Mouse (Mus musculus) myocyte (in vitro differentiated cells): ENCODE data around the gene Insrr. TPM values are rescaled to one million over a fixed set of nuclear protein-coding genes. Genes with fewer than 3 reads are reported as not detected.
A peak's percentile ranks its signal among the peaks of the same experiment; 100 is the strongest.

Source experiments
- H3K27me3 ChIP-seq: one replicate; pipeline ENCODE4 v1.6.1; 2011; ENCODE audit not compliant: control insufficient read depth, insufficient read depth, insufficient read length
- H3K36me3 ChIP-seq: one replicate; pipeline ENCODE4 v1.6.1; 2011; ENCODE audit not compliant: control insufficient read depth, insufficient read depth
- H3K4me2 ChIP-seq: one replicate; pipeline ENCODE4 v1.6.1; 2011; ENCODE audit warnings: low read depth, control low read depth
- H3K4me3 ChIP-seq: one replicate; pipeline ENCODE4 v1.5.1; 2011; ENCODE audit warnings: mild to moderate bottlenecking, control low read depth, moderate library complexity
- H3K79me2 ChIP-seq: one replicate; pipeline ENCODE4 v1.6.1; 2011; ENCODE audit not compliant: control insufficient read depth, insufficient read depth
- H3ac ChIP-seq: one replicate; pipeline ENCODE4 v1.6.1; 2011; ENCODE audit not compliant: control insufficient read depth, insufficient read length
- CEBPB ChIP-seq: IDR thresholded peaks from 2 replicates; pipeline ENCODE4 v1.6.1; 2011; ENCODE audit warnings: mild to moderate bottlenecking, moderate library complexity; ENCODE audit not compliant: poor library complexity, insufficient read depth, severe bottlenecking
- E2F4 ChIP-seq: IDR thresholded peaks from one replicate; pipeline ENCODE4 v1.6.1; 2011; ENCODE audit warnings: mild to moderate bottlenecking, control low read depth, moderate library complexity; ENCODE audit not compliant: insufficient read depth
- MAX ChIP-seq: IDR thresholded peaks from one replicate; pipeline ENCODE4 v1.6.1; 2011; ENCODE audit warnings: low read depth, mild to moderate bottlenecking, control low read depth
- MYOD1 ChIP-seq, 3 experiments: IDR thresholded peaks; one replicate each; pipeline ENCODE4 v1.6.1; 2011; ENCODE audit warnings: control low read depth in 2 of 3, low read depth in 2 of 3, mild to moderate bottlenecking in 2 of 3, moderate library complexity in 1 of 3; ENCODE audit not compliant: insufficient read length in 2 of 3, control insufficient read depth in 1 of 3
- MYOG ChIP-seq, 3 experiments: IDR thresholded peaks; one replicate each; pipeline ENCODE4 v1.6.1; 2011; ENCODE audit warnings: control low read depth in 2 of 3, low read depth in 2 of 3, mild to moderate bottlenecking in 2 of 3; ENCODE audit not compliant: insufficient read length in 2 of 3, control insufficient read depth in 1 of 3, insufficient read depth in 1 of 3
- POLR2A ChIP-seq: IDR thresholded peaks from one replicate; pipeline ENCODE4 v1.6.1; 2011; ENCODE audit warnings: low read depth, mild to moderate bottlenecking, control low read depth, moderate library complexity; ENCODE audit not compliant: insufficient read length
- POLR2AphosphoS2 ChIP-seq: IDR thresholded peaks from one replicate; pipeline ENCODE4 v1.6.1; 2011; ENCODE audit warnings: low read depth, control low read depth; ENCODE audit not compliant: insufficient read length
- REST ChIP-seq: IDR thresholded peaks from one replicate; pipeline ENCODE4 v1.6.1; 2011; ENCODE audit warnings: mild to moderate bottlenecking, control low read depth, moderate library complexity; ENCODE audit not compliant: insufficient read depth, insufficient read length
- SRF ChIP-seq: IDR thresholded peaks from one replicate; pipeline ENCODE4 v1.6.1; 2011; ENCODE audit warnings: low read depth; ENCODE audit not compliant: control insufficient read depth, insufficient read length
- TCF12 ChIP-seq: IDR thresholded peaks from one replicate; pipeline ENCODE4 v1.6.1; 2011; ENCODE audit warnings: mild to moderate bottlenecking, control low read depth; ENCODE audit not compliant: poor library complexity, insufficient read depth, severe bottlenecking
- TCF3 ChIP-seq: IDR thresholded peaks from one replicate; pipeline ENCODE4 v1.6.1; 2011; ENCODE audit warnings: low read depth, control low read depth; ENCODE audit not compliant: insufficient read length
- USF1 ChIP-seq: IDR thresholded peaks from one replicate; pipeline ENCODE4 v1.6.1; 2011; ENCODE audit warnings: low read depth, mild to moderate bottlenecking, control low read depth, moderate library complexity
- polyA plus RNA-seq: library from polyadenylated mRNA; unstranded; fragments of >200 nt; fragmentation: generic; extraction: Trizol; gene quantifications from one replicate; pipeline ENCODE4 v1.2.1, GENCODE M21; 2012; ENCODE audit warnings: missing spikeins

The Insrr gene
- polyA plus RNA-seq, 1 experiment, result not detected

- Histone ChIP-seq H3K79me2 (no peaks in the 10 kb centered on the region), H3K4me2 (no peak overlapping the region), H3ac (no peak overlapping the region), H3K36me3 (no peaks in the 10 kb centered on the region), H3K27me3 (peaks cover 62% of the 10 kb centered on the region), H3K4me3 (no peak overlapping the region)
- TF ChIP-seq TCF12, result no peak
- TF ChIP-seq SRF, result no peak
- no peak for TF ChIP-seq MAX
- TF ChIP-seq POLR2A, result no peak
- no peak for TF ChIP-seq E2F4
- no peak for TF ChIP-seq REST
- no peak for TF ChIP-seq MYOD1 (IDR thresholded peaks at IDR 0.05; ENCODE audit: control insufficient read depth in 1 of 3, insufficient read length in 2 of 3, low read depth in 2 of 3)
- no peak for TF ChIP-seq TCF3
- no peak for TF ChIP-seq POLR2AphosphoS2
Measured at GRCm38 (mm10) chr3:87783282-87784023, 13.3 kb upstream of the Insrr start.

GRCm38 (mm10) chr3:87785156-87785555 is 11.6 kb upstream of the Insrr start:
- H3ac ChIP-seq, result no peak overlapping the region
- H3K36me3 ChIP-seq, result no peaks in the 10 kb centered on the region
- H3K79me2 ChIP-seq, result no peaks in the 10 kb centered on the region
- H3K4me3 ChIP-seq, result no peak overlapping the region
- peaks cover 62% of the 10 kb centered on the region for H3K27me3 ChIP-seq
- no peak overlapping the region for H3K4me2 ChIP-seq
- TF ChIP-seq MAX, result no peak
- no peak for TF ChIP-seq TCF12
- TF ChIP-seq SRF, result no peak
- TF ChIP-seq CEBPB, result no peak
- TF ChIP-seq E2F4, result no peak
- TF ChIP-seq USF1, result no peak
- TF ChIP-seq POLR2A, result no peak

GRCm38 (mm10) chr3:87785626-87786214 is 11.0 kb upstream of the Insrr start:
- no peak for TF ChIP-seq POLR2AphosphoS2
- TF ChIP-seq POLR2A, result no peak
- no peak for TF ChIP-seq TCF12
- TF ChIP-seq MYOD1 (IDR thresholded peaks at IDR 0.05; ENCODE audit: control insufficient read depth in 1 of 3, insufficient read length in 2 of 3, low read depth in 2 of 3), result peak in 1 of 3 experiments; percentile 21
- Histone ChIP-seq H3ac (no peak overlapping the region), H3K4me2 (no peak overlapping the region), H3K4me3 (no peak overlapping the region), H3K79me2 (no peaks in the 10 kb centered on the region), H3K36me3 (no peaks in the 10 kb centered on the region), H3K27me3 (peaks cover 62% of the 10 kb centered on the region)

- H3K27me3 ChIP-seq, result peaks cover 53% of the 10 kb centered on the region
- H3K4me3 ChIP-seq, result no peak overlapping the region
- no peak overlapping the region for H3K4me2 ChIP-seq
- no peaks in the 10 kb centered on the region for H3K36me3 ChIP-seq
- H3ac ChIP-seq, result no peak overlapping the region
- H3K79me2 ChIP-seq, result no peaks in the 10 kb centered on the region
- no peak for TF ChIP-seq USF1
Measured at GRCm38 (mm10) chr3:87789248-87789647, 7.5 kb upstream of the Insrr start.

GRCm38 (mm10) chr3:87789768-87790167 is 7.0 kb upstream of the Insrr start:
- peaks cover 58% of the 10 kb centered on the region for H3K27me3 ChIP-seq

More at GRCm38 (mm10) chr3:87789768-87790167, 7.0 kb upstream of the Insrr start:
- H3K4me3 ChIP-seq, result no peak overlapping the region
- H3ac ChIP-seq, result no peak overlapping the region
- TF ChIP-seq USF1, result no peak
- TF ChIP-seq REST, result no peak
- TF ChIP-seq CEBPB, result no peak
- no peak for TF ChIP-seq MAX
- TF ChIP-seq TCF3, result no peak
- TF ChIP-seq POLR2A, result no peak
- no peak for TF ChIP-seq POLR2AphosphoS2
- TF ChIP-seq SRF, result no peak
- no peak for TF ChIP-seq MYOG (IDR thresholded peaks at IDR 0.05; ENCODE audit: control insufficient read depth in 1 of 3, insufficient read depth in 1 of 3, insufficient read length in 2 of 3, low read depth in 2 of 3)
- no peak for TF ChIP-seq MYOD1 (IDR thresholded peaks at IDR 0.05; ENCODE audit: control insufficient read depth in 1 of 3, insufficient read length in 2 of 3, low read depth in 2 of 3)
- no peak for TF ChIP-seq TCF12
- no peaks in the 10 kb centered on the region for H3K36me3 ChIP-seq
- no peak overlapping the region for H3K4me2 ChIP-seq
- no peaks in the 10 kb centered on the region for H3K79me2 ChIP-seq
